Mouse (Mus musculus) right cerebral cortex, postnatal 10 days (tissue): ENCODE data around the gene Rnft2.

ENCODE experiments used
- DNase-seq, 2 experiments: peaks; one replicate each; pipeline ENCODE4 v3.0.0; 2021; ENCODE audit warnings: low spot score in 2 of 2

The Rnft2 gene

GRCm38 (mm10) chr5:118142471-118142870, 102.4 kb downstream of the Rnft2 start:
- DNase-seq, result no peak
